Mouse (Mus musculus): Measurements from ENCODE around the gene Itga10. TPM values are rescaled to one million over a fixed set of nuclear protein-coding genes. Genes with fewer than 3 reads are reported as not detected.
"Not testable (repeated sequence)": the region's sequence is repeated elsewhere in the genome, so short reads cannot be mapped to it uniquely, and the experiment has no call there.

Itga10 gene
- polyA plus RNA-seq, 1 experiment from 2014 or later, result 1.4 TPM

GRCm38 (mm10) chr3:96684822-96685156, 39.4 kb downstream of the Itga10 start:
- peak overlapping the region; percentile 20 for H3K4me3 ChIP-seq (replicated peaks)
- no peaks in the 10 kb centered on the region for H3K36me3 ChIP-seq
- peaks cover 9% of the 10 kb centered on the region for H3K4me1 ChIP-seq
- peak overlapping the region; percentile 53 for H3K4me2 ChIP-seq
- WGBS, result 25% methylated on average over 28 of the region's 28 CpGs
- no peak overlapping the region for H3K27ac ChIP-seq (replicated peaks)
- H3K27me3 ChIP-seq (replicated peaks), result peaks cover 21% of the 10 kb centered on the region
- peak overlapping the region; percentile 23; the same call in 1 of the 2 replicates for H3K9ac ChIP-seq (replicated peaks)
- ATAC-seq (ENCODE audit: low FRiP score), result no peak
- H3K9me3 ChIP-seq (replicated peaks), result no peaks in the 10 kb centered on the region

GRCm38 (mm10) chr3:96686057-96686456, 40.7 kb downstream of the Itga10 start:
- not testable (repeated sequence) for H3K4me3 ChIP-seq (replicated peaks); H3K27ac ChIP-seq (replicated peaks); H3K4me2 ChIP-seq; ATAC-seq (ENCODE audit: low FRiP score); H3K9me3 ChIP-seq (replicated peaks); H3K36me3 ChIP-seq; H3K4me1 ChIP-seq; H3K9ac ChIP-seq (replicated peaks)
- 94% methylated on average over 5 of the region's 5 CpGs for WGBS
- peaks cover 14% of the 10 kb centered on the region for H3K27me3 ChIP-seq (replicated peaks)

- Histone ChIP-seq H3K36me3 (no peaks in the 10 kb centered on the region), H3K9ac (replicated peaks) (no peak overlapping the region), H3K4me1 (peaks cover 9% of the 10 kb centered on the region), H3K4me3 (replicated peaks) (no peak overlapping the region), H3K9me3 (replicated peaks) (no peaks in the 10 kb centered on the region), H3K27me3 (replicated peaks) (peaks cover 8% of the 10 kb centered on the region), H3K27ac (replicated peaks) (no peak overlapping the region), H3K4me2 (no peak overlapping the region)
- 92% methylated on average over 11 of the region's 11 CpGs for WGBS
- no peak for ATAC-seq (ENCODE audit: low FRiP score)
Observed at GRCm38 (mm10) chr3:96688854-96689253, 43.5 kb downstream of the Itga10 start.

GRCm38 (mm10) chr3:96690298-96690697, 44.9 kb downstream of the Itga10 start:
- peaks cover 1% of the 10 kb centered on the region for H3K4me1 ChIP-seq
- no peaks in the 10 kb centered on the region for H3K9me3 ChIP-seq (replicated peaks)
- H3K4me3 ChIP-seq (replicated peaks), result no peak overlapping the region
- WGBS, result 58% methylated on average over 3 of the region's 3 CpGs
- ATAC-seq (ENCODE audit: low FRiP score), result no peak
- H3K36me3 ChIP-seq, result no peaks in the 10 kb centered on the region
- H3K9ac ChIP-seq (replicated peaks), result no peak overlapping the region
- no peak overlapping the region for H3K4me2 ChIP-seq
- no peak overlapping the region for H3K27ac ChIP-seq (replicated peaks)
- no peaks in the 10 kb centered on the region for H3K27me3 ChIP-seq (replicated peaks)

- 23% methylated on average over 3 of the region's 3 CpGs for WGBS
- ATAC-seq (ENCODE audit: low FRiP score), result no peak
- peaks cover 9% of the 10 kb centered on the region for H3K4me1 ChIP-seq
Observed at GRCm38 (mm10) chr3:96692506-96692905, 47.1 kb downstream of the Itga10 start.

GRCm38 (mm10) chr3:96693579-96693978, 48.2 kb downstream of the Itga10 start:
- no peak overlapping the region for H3K4me3 ChIP-seq (replicated peaks)
- peaks cover 18% of the 10 kb centered on the region for H3K4me1 ChIP-seq
- no peak for ATAC-seq (ENCODE audit: low FRiP score)
- WGBS, result 97% methylated on average over 1 of the region's 1 CpGs
- H3K36me3 ChIP-seq, result no peaks in the 10 kb centered on the region
- H3K27ac ChIP-seq (replicated peaks), result no peak overlapping the region
- no peaks in the 10 kb centered on the region for H3K9me3 ChIP-seq (replicated peaks)
- H3K27me3 ChIP-seq (replicated peaks), result no peaks in the 10 kb centered on the region
- H3K4me2 ChIP-seq, result no peak overlapping the region
- H3K9ac ChIP-seq (replicated peaks), result no peak overlapping the region

More at GRCm38 (mm10) chr3:96692506-96692905, 47.1 kb downstream of the Itga10 start:
- Histone ChIP-seq H3K4me3 (replicated peaks) (no peak overlapping the region), H3K27me3 (replicated peaks) (no peaks in the 10 kb centered on the region), H3K4me2 (no peak overlapping the region), H3K36me3 (no peaks in the 10 kb centered on the region), H3K27ac (replicated peaks) (no peak overlapping the region), H3K9ac (replicated peaks) (no peak overlapping the region), H3K9me3 (replicated peaks) (no peaks in the 10 kb centered on the region)

- Histone ChIP-seq H3K27ac (replicated peaks) (peak within 1 kb of the TSS; percentile 90), H3K9ac (replicated peaks) (peak within 1 kb of the TSS; percentile 71), H3K36me3 (peaks cover 5% of the 10 kb centered on the region; the same call in 1 of the 2 replicates), H3K4me2 (peak within 1 kb of the TSS; percentile 70), H3K4me1 (peaks cover 18% of the 10 kb centered on the region), H3K9me3 (replicated peaks) (no peaks in the 10 kb centered on the region), H3K4me3 (replicated peaks) (peak within 1 kb of the TSS; percentile 78), H3K27me3 (replicated peaks) (no peaks in the 10 kb centered on the region)
- peak; percentile 51 for ATAC-seq (ENCODE audit: low FRiP score)
- 0% methylated on average over 35 of the region's 35 CpGs for WGBS
Observed at GRCm38 (mm10) chr3:96696198-96696765, 50.9 kb downstream of the Itga10 start, which contains the start of gene Pias3. Gene Pias3 (plus strand): TSS chr3:96696384.

- peak; percentile 94 for ATAC-seq (ENCODE audit: low FRiP score)
- Histone ChIP-seq H3K36me3 (peaks cover 12% of the 10 kb centered on the region), H3K4me1 (peaks cover 18% of the 10 kb centered on the region), H3K4me2 (peak overlapping the region; percentile 70), H3K9ac (replicated peaks) (peak overlapping the region; percentile 71), H3K9me3 (replicated peaks) (no peaks in the 10 kb centered on the region), H3K4me3 (replicated peaks) (peak overlapping the region; percentile 78), H3K27ac (replicated peaks) (peak overlapping the region; percentile 90), H3K27me3 (replicated peaks) (no peaks in the 10 kb centered on the region)
- WGBS, result under 1% methylated on average over 74 of the region's 85 CpGs
Observed at GRCm38 (mm10) chr3:96696766-96697732, 51.7 kb downstream of the Itga10 start.

- no peak for ATAC-seq (ENCODE audit: low FRiP score)
- no peak overlapping the region for H3K9ac ChIP-seq (replicated peaks)
- no peaks in the 10 kb centered on the region for H3K27me3 ChIP-seq (replicated peaks)
- H3K36me3 ChIP-seq, result peaks cover 28% of the 10 kb centered on the region
- peaks cover 18% of the 10 kb centered on the region for H3K4me1 ChIP-seq
- no peaks in the 10 kb centered on the region for H3K9me3 ChIP-seq (replicated peaks)
- H3K4me3 ChIP-seq (replicated peaks), result no peak overlapping the region
- H3K27ac ChIP-seq (replicated peaks), result no peak overlapping the region
- no peak overlapping the region for H3K4me2 ChIP-seq
- WGBS, result 45% methylated on average over 19 of the region's 19 CpGs
Observed at GRCm38 (mm10) chr3:96698993-96699690, 53.8 kb downstream of the Itga10 start.

- WGBS, result 53% methylated on average over 7 of the region's 7 CpGs
- Histone ChIP-seq H3K4me3 (replicated peaks) (no peak overlapping the region), H3K9ac (replicated peaks) (no peak overlapping the region), H3K36me3 (peaks cover 36% of the 10 kb centered on the region), H3K4me1 (peaks cover 18% of the 10 kb centered on the region), H3K9me3 (replicated peaks) (no peaks in the 10 kb centered on the region), H3K27me3 (replicated peaks) (no peaks in the 10 kb centered on the region), H3K27ac (replicated peaks) (no peak overlapping the region), H3K4me2 (no peak overlapping the region)
- ATAC-seq (ENCODE audit: low FRiP score), result no peak
Observed at GRCm38 (mm10) chr3:96700376-96700775, 55.0 kb downstream of the Itga10 start.

- no peaks in the 10 kb centered on the region for H3K27me3 ChIP-seq (replicated peaks)
- H3K4me3 ChIP-seq (replicated peaks), result no peak overlapping the region
- no peak overlapping the region for H3K27ac ChIP-seq (replicated peaks)
- no peaks in the 10 kb centered on the region for H3K9me3 ChIP-seq (replicated peaks)
- peaks cover 13% of the 10 kb centered on the region for H3K4me1 ChIP-seq
- H3K36me3 ChIP-seq, result peaks cover 41% of the 10 kb centered on the region
- 93% methylated on average over 4 of the region's 4 CpGs for WGBS
- no peak for ATAC-seq (ENCODE audit: low FRiP score)
- H3K9ac ChIP-seq (replicated peaks), result no peak overlapping the region
- H3K4me2 ChIP-seq, result no peak overlapping the region
Observed at GRCm38 (mm10) chr3:96701003-96701402, 55.6 kb downstream of the Itga10 start.
